Mouse (Mus musculus) heart, embryonic 14.5 days (tissue): Measurements from ENCODE around the gene Zfp609. TPM values are rescaled to one million over a fixed set of nuclear protein-coding genes. Genes with fewer than 3 reads are reported as not detected.
A peak's percentile ranks its signal among the peaks of the same experiment; 100 is the strongest.

Experiments used
- ATAC-seq: fragments of 200-750 bp; cut with Nextera tagmentation; 2 replicates; pipeline ENCODE4 v1.8.0; 2017; ENCODE audit warnings: low read depth, moderate TSS enrichment; ENCODE audit not compliant: insufficient number of reproducible peaks, insufficient read depth, low FRiP score
- H3K27ac ChIP-seq, 2 experiments: fragments of 200-500 bp in 1 of 2; fragments of 300-500 bp in 1 of 2; sonication (generic) in 1 of 2; replicated peaks in 1 of 2; 2 replicates each; pipeline ENCODE4 v1.5.1; 2012 to 2014; ENCODE audit warnings: low read depth in 2 of 2, low read length in 2 of 2, control low read depth in 1 of 2, mild to moderate bottlenecking in 1 of 2, mixed read lengths in 1 of 2; ENCODE audit not compliant: control insufficient read depth in 1 of 2, insufficient read depth in 1 of 2
- H3K27me3 ChIP-seq: fragments of 300-500 bp; sonication (generic); 2 replicates; pipeline ENCODE4 v1.6.1; 2014; ENCODE audit warnings: mild to moderate bottlenecking, low read length, control low read depth; ENCODE audit not compliant: control insufficient read depth, insufficient read depth
- H3K36me3 ChIP-seq: fragments of 300-500 bp; sonication (generic); 2 replicates; pipeline ENCODE4 v1.6.1; 2014; ENCODE audit warnings: mild to moderate bottlenecking, control low read depth, low read length, mixed read lengths; ENCODE audit not compliant: control insufficient read depth, insufficient read depth
- H3K4me1 ChIP-seq, 2 experiments: fragments of 200-500 bp in 1 of 2; fragments of 300-500 bp in 1 of 2; sonication (generic) in 1 of 2; 2 replicates each; pipeline ENCODE4 v1.6.1; 2012 to 2014; ENCODE audit warnings: low read length in 2 of 2, control low read depth in 1 of 2, mixed read lengths in 1 of 2; ENCODE audit not compliant: control insufficient read depth in 2 of 2, insufficient read depth in 2 of 2
- H3K4me2 ChIP-seq: fragments of 300-500 bp; sonication (generic); 2 replicates; pipeline ENCODE4 v1.6.1; 2014; ENCODE audit warnings: mild to moderate bottlenecking, low read length
- H3K4me3 ChIP-seq, 2 experiments: fragments of 200-500 bp in 1 of 2; fragments of 300-500 bp in 1 of 2; sonication (generic) in 1 of 2; 2 replicates each; pipeline ENCODE4 v1.5.1; 2012 to 2014; ENCODE audit warnings: low read length in 2 of 2, mild to moderate bottlenecking in 2 of 2, control low read depth in 1 of 2, low read depth in 1 of 2, moderate library complexity in 1 of 2; ENCODE audit not compliant: control insufficient read depth in 1 of 2, insufficient read depth in 1 of 2
- H3K9ac ChIP-seq: fragments of 300-500 bp; sonication (generic); 2 replicates; pipeline ENCODE4 v1.6.1; 2014; ENCODE audit warnings: mild to moderate bottlenecking, low read length
- H3K9me3 ChIP-seq: fragments of 300-500 bp; sonication (generic); 2 replicates; pipeline ENCODE4 v1.6.1; 2016; ENCODE audit warnings: low read length, control low read depth; ENCODE audit not compliant: control insufficient read depth
- WGBS: fragments of 180-500 bp; shearing (Covaris S2); extraction: QIAGEN DNeasy Blood & Tissue Kit; methylation state at CpG from one replicate; pipeline ENCODE4 v1.1.7; 2014; 5-methylcytosine and 5-hydroxymethylcytosine counted together
- polyA plus RNA-seq: library from polyadenylated mRNA; unstranded; fragments of >200 nt; fragmentation: Nextera tagmentation; extraction: Ambion mirVana; gene quantifications from 2 replicates; pipeline ENCODE4 v1.2.1, GENCODE M21; 2014

Zfp609 gene
- polyA plus RNA-seq, 1 experiment from 2014 or later: 6.1 TPM

- peak; percentile 93 for ATAC-seq
- WGBS: 2% methylated on average over 38 of the region's 51 CpGs
- Histone ChIP-seq H3K36me3 (no peaks in the 10 kb centered on the region), H3K4me3 (peak overlapping the region; percentile 60 to 72), H3K4me2 (peak overlapping the region; percentile 91), H3K27me3 (no peaks in the 10 kb centered on the region), H3K9me3 (no peaks in the 10 kb centered on the region), H3K27ac (peak overlapping the region; percentile 3 to 76), H3K9ac (peak overlapping the region; percentile 87), H3K4me1 (peaks cover 27 to 66% of the 10 kb centered on the region in 2 experiments)
These were observed 150.8 kb downstream of the Zfp609 start for GRCm38 (mm10) chr9:65676358-65677118.

GRCm38 (mm10) chr9:65675461-65676357 lies 151.7 kb downstream of the Zfp609 start:
- ATAC-seq: peak; percentile 2; the same call in 1 of the 2 replicates
- WGBS: 50% methylated on average over 8 of the region's 8 CpGs

GRCm38 (mm10) chr9:65672996-65673395 lies 154.4 kb downstream of the Zfp609 start:
- WGBS: 13% methylated on average over 11 of the region's 11 CpGs
- Histone ChIP-seq H3K9ac (peak overlapping the region; percentile 54), H3K4me1 (peaks cover 20 to 34% of the 10 kb centered on the region in 2 experiments), H3K27me3 (no peaks in the 10 kb centered on the region), H3K9me3 (no peaks in the 10 kb centered on the region), H3K36me3 (no peaks in the 10 kb centered on the region), H3K4me3 (no peak overlapping the region), H3K4me2 (no peak overlapping the region), H3K27ac (peak overlapping the region; percentile 83 to 90)
- ATAC-seq: no peak

More at GRCm38 (mm10) chr9:65675461-65676357, 151.7 kb downstream of the Zfp609 start:
- peak overlapping the region; percentile 24 to 72; a peak in 3 of 4 replicates for H3K4me3 ChIP-seq
- peak overlapping the region; percentile 3 to 76; a peak in 1 of 4 replicates for H3K27ac ChIP-seq
- peaks cover 33 to 61% of the 10 kb centered on the region in 2 experiments for H3K4me1 ChIP-seq
- H3K9ac ChIP-seq: peak overlapping the region; percentile 57
- no peaks in the 10 kb centered on the region for H3K36me3 ChIP-seq
- no peaks in the 10 kb centered on the region for H3K27me3 ChIP-seq
- no peaks in the 10 kb centered on the region for H3K9me3 ChIP-seq
- H3K4me2 ChIP-seq: peak overlapping the region; percentile 64

- no peak overlapping the region for H3K9ac ChIP-seq
- no peaks in the 10 kb centered on the region for H3K27me3 ChIP-seq
- H3K27ac ChIP-seq: peak overlapping the region; percentile 41 to 50
- H3K4me2 ChIP-seq: no peak overlapping the region
- peaks cover 17 to 25% of the 10 kb centered on the region in 2 experiments for H3K4me1 ChIP-seq
- H3K4me3 ChIP-seq: no peak overlapping the region
- ATAC-seq: no peak; the same call in 1 of the 2 replicates
- no peaks in the 10 kb centered on the region for H3K36me3 ChIP-seq
- H3K9me3 ChIP-seq: no peaks in the 10 kb centered on the region
- WGBS: 41% methylated on average over 9 of the region's 9 CpGs
These were observed 155.9 kb downstream of the Zfp609 start for GRCm38 (mm10) chr9:65671431-65671931.

DNA sequence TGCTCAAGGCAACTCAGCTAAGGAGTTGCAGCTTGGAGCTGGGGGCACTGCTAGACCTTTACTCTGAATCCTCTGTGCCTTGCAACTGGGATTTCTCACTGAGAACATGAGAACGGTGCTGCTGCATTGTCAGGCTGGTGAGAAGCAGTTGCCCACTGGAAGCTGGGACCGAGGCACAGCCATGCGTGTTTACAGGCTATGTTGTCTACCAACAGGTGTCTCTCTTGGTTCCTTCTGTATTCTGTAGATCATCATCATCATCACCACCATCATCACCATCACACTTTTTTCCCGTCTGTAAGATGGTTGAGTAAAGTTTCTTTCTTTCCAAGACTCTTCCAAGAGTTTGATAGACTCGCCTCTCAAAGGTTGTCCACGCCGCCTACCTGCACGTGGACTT lies 159.7 kb downstream of the Zfp609 start, which contains the start of gene Oaz2:
TSS of gene Oaz2 (plus strand) at position 301 of the 400 bp plus-strand sequence.
- Histone ChIP-seq H3K9me3 (no peaks in the 10 kb centered on the region), H3K4me3 (no peak within 1 kb of the TSS), H3K4me2 (no peak within 1 kb of the TSS), H3K36me3 (no peaks in the 10 kb centered on the region), H3K27me3 (no peaks in the 10 kb centered on the region), H3K27ac (no peak within 1 kb of the TSS), H3K9ac (no peak within 1 kb of the TSS), H3K4me1 (peaks cover 10 to 15% of the 10 kb centered on the region in 2 experiments)
- no peak for ATAC-seq
- WGBS: 92% methylated on average over 8 of the region's 8 CpGs

DNA sequence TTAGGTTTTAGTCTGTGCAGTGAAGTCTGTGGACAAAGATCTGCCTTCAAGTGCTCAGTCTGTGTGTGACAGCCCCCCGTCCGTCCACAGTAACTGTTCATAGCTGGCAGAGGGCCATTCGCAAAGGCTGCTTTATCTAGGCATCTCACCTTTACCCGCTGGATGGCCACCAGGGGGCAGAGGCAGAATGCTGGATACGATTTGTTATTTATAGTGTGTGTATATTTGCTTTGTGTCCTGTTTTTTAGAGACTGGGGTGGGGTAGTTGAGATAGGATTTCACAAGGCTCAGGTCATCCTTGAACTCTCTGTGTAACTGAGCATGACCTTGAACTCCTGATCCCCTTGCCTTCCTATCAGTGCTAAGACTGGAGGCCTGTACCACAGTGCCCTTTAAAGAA lies 161.3 kb downstream of the Zfp609 start:
- Histone ChIP-seq H3K36me3 (no peaks in the 10 kb centered on the region), H3K27ac (no peak overlapping the region; a peak in 1 of 4 replicates)
- ATAC-seq: no peak

DNA sequence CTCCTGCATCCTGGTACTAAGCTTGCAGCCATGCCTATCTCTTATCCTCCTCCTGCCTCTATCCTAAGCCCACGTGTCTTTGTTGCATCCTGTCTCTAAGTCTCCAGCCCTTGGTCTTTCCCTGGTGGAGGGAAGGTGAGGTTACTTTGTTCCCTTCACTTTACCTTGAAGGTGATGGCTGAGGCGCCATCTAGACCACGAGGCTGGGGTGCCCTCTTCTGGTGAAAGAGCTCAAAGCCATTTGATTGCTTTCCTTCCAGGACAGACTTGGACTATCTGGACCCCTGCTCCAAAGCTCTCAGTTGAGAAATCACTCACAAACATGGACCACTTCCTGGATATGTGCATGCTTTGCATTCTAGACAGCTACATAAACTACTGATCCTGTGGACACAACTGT lies 163.2 kb downstream of the Zfp609 start:
- H3K9me3 ChIP-seq: no peaks in the 10 kb centered on the region
- H3K27me3 ChIP-seq: no peaks in the 10 kb centered on the region
- no peak overlapping the region for H3K9ac ChIP-seq
- H3K4me3 ChIP-seq: no peak overlapping the region
- no peak overlapping the region for H3K4me2 ChIP-seq
- WGBS: 1% methylated on average over 3 of the region's 3 CpGs
- ATAC-seq: no peak
- H3K4me1 ChIP-seq: peaks cover 0 to 10% of the 10 kb centered on the region in 2 experiments; a peak in 1 of 4 replicates
- H3K27ac ChIP-seq: no peak overlapping the region
- H3K36me3 ChIP-seq: peaks cover 6% of the 10 kb centered on the region; the same call in 1 of the 2 replicates

More for the DNA sequence above, 161.3 kb downstream of the Zfp609 start:
- H3K9me3 ChIP-seq: no peaks in the 10 kb centered on the region
- no peak overlapping the region for H3K4me3 ChIP-seq
- no peaks in the 10 kb centered on the region for H3K27me3 ChIP-seq
- 9% methylated on average over 5 of the region's 5 CpGs for WGBS
- H3K4me1 ChIP-seq: peaks cover under 1 to 6% of the 10 kb centered on the region in 2 experiments; a peak in 3 of 4 replicates
- H3K4me2 ChIP-seq: no peak overlapping the region
- 0 out of 2 replicates have a peak overlapping the region, but pooled peaks have one; percentile 0 for H3K9ac ChIP-seq
